Mouse (Mus musculus): ENCODE results near the gene Tnpo2.

DNA sequence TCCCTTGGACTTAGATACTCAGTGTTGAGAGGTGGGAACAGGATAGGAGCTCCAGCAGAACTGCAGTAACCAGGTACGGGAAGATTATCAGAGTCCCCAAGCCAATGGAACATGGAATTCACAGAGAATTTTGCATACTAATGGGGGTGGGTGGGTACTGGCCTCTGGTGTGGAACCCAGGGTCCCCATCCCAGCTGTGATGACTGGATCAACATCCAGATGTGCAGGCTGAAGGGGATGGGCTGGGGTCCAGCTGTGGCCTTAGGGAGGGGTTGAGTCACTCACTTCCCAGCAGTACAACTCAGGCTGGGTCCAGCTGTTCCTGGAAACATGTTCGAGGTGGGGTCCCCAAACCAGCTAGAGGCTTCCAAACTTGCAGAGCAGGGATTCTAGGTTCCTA, 48.8 kb upstream of the Tnpo2 start:
- TF ChIP-seq EP300 (IDR thresholded peaks at IDR 0.05; ENCODE audit: low read depth in 1 of 2, low read length in 2 of 2) = no peak
- no peak for TF ChIP-seq CTCF (IDR thresholded peaks at IDR 0.05 in 2 of 3, conservative IDR thresholded peaks at IDR 0.05 in 1 of 3; ENCODE audit: control insufficient read depth in 1 of 3, insufficient read depth in 1 of 3, low read depth in 2 of 3, low read length in 3 of 3, poor library complexity in 1 of 3, severe bottlenecking in 1 of 3)
- no peak for TF ChIP-seq POLR2A (IDR thresholded peaks at IDR 0.05; ENCODE audit: control insufficient read depth in 1 of 2, insufficient read depth in 1 of 2, low read depth in 1 of 2, low read length in 2 of 2, poor library complexity in 1 of 2)
- TF ChIP-seq ZNF384 (IDR thresholded peaks at IDR 0.05; ENCODE audit: low read depth, low read length) = no peak
- no peak for TF ChIP-seq TCF12 (IDR thresholded peaks at IDR 0.05; ENCODE audit: low read depth, low read length)
- TF ChIP-seq E2F4 (IDR thresholded peaks at IDR 0.05; ENCODE audit: borderline replicate concordance, low read depth, low read length) = no peak
- TF ChIP-seq TBP (IDR thresholded peaks at IDR 0.05; ENCODE audit: low read depth, low read length) = no peak
